In the genomic region with DNA sequence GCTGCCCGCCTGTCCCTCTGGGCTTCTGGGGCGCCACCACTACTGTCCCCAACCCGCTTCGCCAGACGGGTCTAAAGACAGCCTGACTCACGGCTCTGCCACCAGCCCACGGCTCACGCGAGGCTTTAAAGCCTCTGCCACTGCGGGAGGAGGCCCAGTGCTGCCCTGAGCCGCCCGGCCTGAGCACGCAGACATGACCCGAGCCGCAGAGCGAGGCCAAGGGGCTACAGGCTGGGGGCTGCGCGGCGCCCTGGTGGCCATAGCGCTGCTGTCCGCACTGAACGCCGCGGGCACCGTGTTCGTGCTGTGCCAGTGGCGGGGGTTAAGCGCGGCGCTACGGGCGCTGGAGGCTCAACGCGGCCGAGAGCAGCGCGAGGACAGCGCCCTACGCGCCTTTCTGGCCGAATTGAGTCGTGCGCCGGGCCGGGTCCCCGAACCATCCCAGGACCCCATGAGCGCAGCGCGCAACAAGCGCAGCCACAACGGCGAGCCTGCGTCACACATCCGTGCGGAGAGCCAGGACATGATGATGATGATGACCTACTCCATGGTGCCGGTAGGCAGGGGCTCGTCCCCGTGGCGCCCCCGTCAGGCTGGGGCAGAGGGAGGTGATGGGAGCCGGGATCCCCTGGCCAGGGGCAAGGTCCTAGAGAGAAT, we compare ENCODE assay signal across 8 mouse cellular contexts. TPM values are rescaled to one million over a fixed set of nuclear protein-coding genes. Genes with fewer than 3 reads are reported as not detected.
DNase-seq lines count a peak whose midpoint lies in the region; ATAC-seq and TF ChIP-seq lines count a peak whose summit lies in the region.

Gene Gldn, plus strand, starts transcription at position 156 of the 657 bp plus-strand sequence.

- no peaks in the 10 kb centered on the region for H3K9me3 ChIP-seq in ES-Bruce4 (replicated peaks; ENCODE audit: control insufficient read depth, insufficient read depth, low read length, poor library complexity, severe bottlenecking)
- H3K9me3 ChIP-seq in hindbrain, embryonic 16.5 days (ENCODE audit: control insufficient read depth, low read length): no peaks in the 10 kb centered on the region
- no peaks in the 10 kb centered on the region for H3K9me3 ChIP-seq in midbrain, embryonic 14.5 days (ENCODE audit: control insufficient read depth, low read length)

- WGBS in hindbrain, embryonic 16.5 days: 3% methylated on average over 57 of the region's 61 CpGs
- 2% methylated on average over 61 of the region's 61 CpGs for WGBS in midbrain, embryonic 14.5 days

- H3K36me3 ChIP-seq in ES-Bruce4 (ENCODE audit: control insufficient read depth, insufficient read depth, low read length, poor library complexity, severe bottlenecking): no peaks in the 10 kb centered on the region
- no peaks in the 10 kb centered on the region for H3K36me3 ChIP-seq in hindbrain, embryonic 16.5 days (ENCODE audit: control insufficient read depth, insufficient read depth, low read length)
- H3K36me3 ChIP-seq in midbrain, embryonic 14.5 days (ENCODE audit: control insufficient read depth, insufficient read depth, low read length): no peaks in the 10 kb centered on the region

- ATAC-seq in hindbrain, embryonic 16.5 days: peak; percentile 74
- ATAC-seq in midbrain, embryonic 14.5 days (ENCODE audit: low FRiP score, low TSS enrichment): peak; percentile 50; the same call in 1 of the 2 replicates

- peak; percentile 60 for DNase-seq in heart, adult 11 months
- no peak for DNase-seq in heart, adult 8-10 months (ENCODE audit: low spot score)
- DNase-seq in embryo, embryonic 9.5 days (ENCODE audit: extremely low spot score): peak; percentile 47
- DNase-seq in midbrain, embryonic 14.5 days: peak; percentile 62
- DNase-seq in spleen, postnatal 36 days (ENCODE audit: low spot score in 2 of 2): no peak
- no peak for DNase-seq in natural killer cell, adult 2 months (ENCODE audit: low spot score in 2 of 2)

- TF ChIP-seq EP300 in ES-Bruce4 (IDR thresholded peaks at IDR 0.05; ENCODE audit: insufficient read depth, low read depth, low read length): no peak

- H3K27me3 ChIP-seq in ES-Bruce4 (ENCODE audit: control insufficient read depth, insufficient read depth, low read length, poor library complexity, severe bottlenecking): 0 out of 2 replicates have a peak, but pooled peaks cover 4% of the 10 kb centered on the region
- H3K27me3 ChIP-seq in hindbrain, embryonic 16.5 days (replicated peaks; ENCODE audit: control insufficient read depth, insufficient read depth, low read length): peaks cover 5% of the 10 kb centered on the region; the same call in 1 of the 2 replicates
- peaks cover 16% of the 10 kb centered on the region; the same call in 1 of the 2 replicates for H3K27me3 ChIP-seq in midbrain, embryonic 14.5 days (ENCODE audit: control insufficient read depth, insufficient read depth, low read length)

- peak within 1 kb of the TSS; percentile 37 for H3K4me3 ChIP-seq in ES-Bruce4 (ENCODE audit: low read depth, low read length)
- H3K4me3 ChIP-seq in hindbrain, embryonic 16.5 days (ENCODE audit: low read length): peak within 1 kb of the TSS; percentile 53
- peak within 1 kb of the TSS; percentile 42 for H3K4me3 ChIP-seq in midbrain, embryonic 14.5 days (replicated peaks; ENCODE audit: low read depth, low read length)

- peak within 1 kb of the TSS; percentile 1; the same call in 1 of the 2 replicates for H3K9ac ChIP-seq in ES-Bruce4 (ENCODE audit: low read depth, poor library complexity, severe bottlenecking)
- peak within 1 kb of the TSS; percentile 76 for H3K9ac ChIP-seq in hindbrain, embryonic 16.5 days (ENCODE audit: low read depth, low read length)
- H3K9ac ChIP-seq in midbrain, embryonic 14.5 days (replicated peaks; ENCODE audit: low read length): peak within 1 kb of the TSS; percentile 60

- no peaks in the 10 kb centered on the region for H3K4me1 ChIP-seq in ES-Bruce4 (ENCODE audit: control insufficient read depth, insufficient read depth, low read length)
- H3K4me1 ChIP-seq in hindbrain, embryonic 16.5 days (ENCODE audit: control insufficient read depth, insufficient read depth, low read depth, low read length): peaks cover 4% of the 10 kb centered on the region; the same call in 1 of the 2 replicates
- peaks cover 3% of the 10 kb centered on the region; the same call in 1 of the 2 replicates for H3K4me1 ChIP-seq in midbrain, embryonic 14.5 days (ENCODE audit: control insufficient read depth, insufficient read depth, low read length)

- H3K27ac ChIP-seq in ES-Bruce4 (ENCODE audit: insufficient read depth, low read length): no peak within 1 kb of the TSS
- no peak within 1 kb of the TSS for H3K27ac ChIP-seq in hindbrain, embryonic 16.5 days (ENCODE audit: low read depth, low read length)
- no peak within 1 kb of the TSS for H3K27ac ChIP-seq in midbrain, embryonic 14.5 days (replicated peaks; ENCODE audit: low read depth, low read length)

- TF ChIP-seq POLR2A in ES-Bruce4 (IDR thresholded peaks at IDR 0.05; ENCODE audit: insufficient read depth, low read length): no peak

- TF ChIP-seq CTCF in ES-Bruce4 (IDR thresholded peaks at IDR 0.05; ENCODE audit: low read depth, low read length): peak; percentile 22

- peak within 1 kb of the TSS; percentile 95 for H3K4me2 ChIP-seq in hindbrain, embryonic 16.5 days (ENCODE audit: low read length)
- peak within 1 kb of the TSS; percentile 92 for H3K4me2 ChIP-seq in midbrain, embryonic 14.5 days (ENCODE audit: low read length)

RNA-seq across cellular contexts. Expression of gene Gldn, which starts in this region (rescaled TPM):
- under 1 TPM in 2 of 4 experiments, not detected in 2; 0.06 to 0.11 TPM for total RNA-seq in heart, adult 8-10 months (2022)
- 0.18 and 0.34 TPM in 2 replicates for polyA plus RNA-seq in ES-Bruce4 (2011; ENCODE audit: insufficient read depth, insufficient read length, low read depth, missing spikeins)
- polyA plus RNA-seq in hindbrain, embryonic 16.5 days (2015; fragmentation: Nextera tagmentation; extraction: Ambion mirVana): 0.30 and 0.45 TPM in 2 replicates
- 0.21 and 0.30 TPM in 2 replicates for polyA plus RNA-seq in midbrain, embryonic 14.5 days (2014; fragmentation: Nextera tagmentation; extraction: Ambion mirVana)

Comparison
In these comparisons a context has a peak if more than half of its experiments do, and no peak if none do; other contexts are left out.
1. DNase-seq: peak in heart, adult 11 months (single experiment) and embryo, embryonic 9.5 days (single experiment); none in heart, adult 8-10 months (single experiment), spleen, postnatal 36 days (0 of 2) and natural killer cell, adult 2 months (0 of 2).
2. Peak in ATAC-seq, H3K4me3 ChIP-seq, H3K9ac ChIP-seq and H3K4me2 ChIP-seq in hindbrain, embryonic 16.5 days; RNA of the gene not detected or under 1 TPM.
3. Peak in DNase-seq, ATAC-seq, H3K4me3 ChIP-seq, H3K9ac ChIP-seq and H3K4me2 ChIP-seq in midbrain, embryonic 14.5 days; RNA of the gene not detected or under 1 TPM.
4. H3K9ac ChIP-seq: peak in every context shown above with its lines; median percentile 76 in hindbrain, embryonic 16.5 days; 60 in midbrain, embryonic 14.5 days; 1 in ES-Bruce4.
5. Peak in every context shown above with its lines, with median percentiles within 50 percentile points of each other: H3K4me3 ChIP-seq.